Mouse (Mus musculus): ENCODE data around the gene Ddx23. TPM values are rescaled to one million over a fixed set of nuclear protein-coding genes. Genes with fewer than 3 reads are reported as not detected.

The Ddx23 gene
- total RNA-seq, 2 experiments from 2014 or later, result 51.5 to 65.1 TPM

DNA sequence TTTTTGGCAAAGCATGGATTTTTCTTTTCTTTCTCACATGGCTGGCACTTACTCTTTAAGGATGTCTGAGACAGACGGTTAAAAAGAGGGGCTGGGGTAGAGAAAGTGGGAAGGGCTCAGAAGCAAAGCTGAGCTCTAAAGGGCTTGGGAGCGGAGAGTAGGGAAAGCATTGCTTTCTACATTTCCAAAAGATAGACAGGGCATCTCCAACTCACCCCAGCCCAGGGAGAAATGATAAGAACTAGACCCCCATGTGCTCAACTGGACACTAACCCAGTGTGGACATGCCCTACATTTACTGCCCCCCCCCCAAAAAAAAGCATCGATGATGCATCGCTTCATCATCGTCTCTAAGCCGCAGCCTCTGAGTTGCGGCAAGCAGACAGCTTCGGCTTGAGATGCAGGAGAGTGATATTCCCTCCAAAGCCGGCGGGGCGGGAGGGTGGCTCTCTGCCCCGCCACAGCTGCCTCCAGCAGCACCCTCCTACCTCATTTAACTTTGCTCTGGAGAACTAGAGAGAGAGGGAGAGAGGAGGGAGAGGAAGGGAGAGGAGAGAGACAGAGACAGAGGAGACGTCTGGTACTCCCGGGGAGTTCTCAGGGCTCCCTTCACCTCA, 13.0 kb upstream of the Ddx23 start:
- intact Hi-C loops (cut with DNase I), result no loop called here
- no peak for DNase-seq

DNA sequence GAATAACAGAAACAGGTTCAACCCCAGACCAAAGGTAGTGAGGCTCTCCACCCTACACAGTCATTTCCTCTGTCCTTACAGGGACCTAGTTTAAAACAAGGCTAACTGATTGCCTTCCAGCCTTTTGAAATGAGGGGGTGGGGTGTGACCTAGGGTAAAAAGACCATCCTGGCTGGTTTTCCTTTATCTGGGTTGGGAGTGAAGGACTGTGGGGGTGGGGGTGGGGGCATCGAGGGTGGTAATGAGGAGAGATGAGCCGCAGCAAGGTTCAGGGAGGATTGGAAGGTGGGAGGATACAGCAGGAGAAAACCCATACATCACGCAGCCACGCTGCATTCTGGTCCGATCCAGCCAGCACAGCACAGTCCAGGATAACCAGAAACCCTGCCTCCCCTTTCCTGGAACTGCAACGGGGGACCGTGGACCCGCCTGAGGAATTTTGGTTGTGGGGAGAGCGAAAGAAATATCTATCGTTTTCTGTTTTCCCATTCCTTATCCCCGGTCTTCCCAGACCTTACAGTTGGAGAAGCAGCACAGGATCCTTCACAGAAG, 12.4 kb upstream of the Ddx23 start:
- intact Hi-C loops (cut with DNase I), result no loop called here
- no peak for DNase-seq

DNA sequence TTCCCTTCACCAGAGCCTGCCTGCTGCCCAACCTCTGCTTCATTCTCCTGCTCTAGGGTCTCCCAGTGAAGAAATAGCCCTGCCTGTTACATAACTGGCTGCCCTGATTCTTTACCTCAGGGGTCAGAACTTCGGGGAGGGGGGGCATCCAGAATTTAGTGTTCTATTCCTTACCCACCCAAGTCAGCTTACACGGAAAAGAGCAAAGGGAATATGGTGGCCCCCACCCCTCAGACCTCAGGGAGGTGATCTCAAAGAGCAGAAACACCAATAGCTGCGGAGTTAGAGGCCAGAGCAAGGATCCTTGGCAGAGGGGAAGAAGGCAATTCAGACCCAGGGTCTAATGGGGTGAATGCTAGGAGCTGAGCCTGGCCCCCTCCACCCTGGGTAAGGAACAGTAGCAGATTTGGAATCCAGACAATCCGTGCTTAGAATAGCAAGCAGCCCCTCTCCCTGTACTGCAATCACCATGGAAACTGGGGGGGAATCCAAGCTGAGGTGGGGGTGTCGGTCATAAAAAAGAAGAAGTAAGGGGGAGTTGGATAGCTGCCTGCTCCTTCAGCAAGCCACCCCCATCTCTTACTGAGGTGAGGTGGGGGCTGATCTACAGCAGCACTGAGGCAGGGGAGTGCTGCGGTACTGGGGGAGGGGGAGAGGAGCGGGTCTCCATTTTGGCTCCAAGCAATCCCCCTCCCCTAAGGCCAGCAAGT, 11.7 kb upstream of the Ddx23 start:
- intact Hi-C loops (cut with DNase I), result no loop called here
- DNase-seq, result no peak

DNA sequence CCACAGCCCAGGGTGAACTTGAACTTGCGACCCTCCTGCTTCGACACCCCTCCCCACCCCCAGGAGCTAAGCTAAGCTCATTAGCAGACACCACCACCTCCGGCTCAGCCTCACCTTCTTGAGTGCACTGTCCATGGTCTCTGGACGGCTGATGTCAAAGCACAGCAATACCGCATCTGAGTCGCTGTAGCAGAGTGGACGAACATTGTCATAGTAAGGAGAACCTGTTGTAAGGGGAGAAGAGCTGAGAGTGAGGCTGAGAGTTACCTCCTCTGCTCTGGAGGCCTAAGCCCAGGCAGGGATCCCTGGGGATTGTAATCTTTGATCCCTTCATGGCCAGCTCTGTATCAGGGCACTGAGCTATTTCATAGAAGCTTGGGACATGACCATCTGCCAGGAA, 11.0 kb upstream of the Ddx23 start:
- no peak for DNase-seq
- intact Hi-C loops (cut with DNase I), result no loop called here

DNA sequence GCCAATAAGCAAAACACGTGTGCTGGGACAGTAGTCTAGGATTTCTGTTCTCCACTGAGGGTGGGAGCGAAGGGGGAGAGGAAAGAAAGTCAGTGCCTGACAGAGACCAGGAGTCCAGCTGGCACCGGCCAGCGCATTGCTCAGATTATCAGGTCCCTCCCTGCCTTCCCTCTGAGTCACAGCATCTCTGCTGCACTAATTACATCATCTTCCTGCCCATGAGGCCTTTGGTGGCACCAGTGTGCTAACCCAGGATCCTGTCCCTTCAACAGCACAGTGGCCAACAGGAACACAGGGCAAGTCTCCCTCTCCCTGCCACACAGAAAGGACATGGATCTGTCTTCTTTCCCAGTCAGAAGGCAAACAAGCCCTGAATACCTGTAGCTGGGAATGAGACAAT, 9.9 kb upstream of the Ddx23 start:
- intact Hi-C loops (cut with DNase I), result no loop called here
- peak in 1 of 2 experiments; percentile 37 for DNase-seq

DNA sequence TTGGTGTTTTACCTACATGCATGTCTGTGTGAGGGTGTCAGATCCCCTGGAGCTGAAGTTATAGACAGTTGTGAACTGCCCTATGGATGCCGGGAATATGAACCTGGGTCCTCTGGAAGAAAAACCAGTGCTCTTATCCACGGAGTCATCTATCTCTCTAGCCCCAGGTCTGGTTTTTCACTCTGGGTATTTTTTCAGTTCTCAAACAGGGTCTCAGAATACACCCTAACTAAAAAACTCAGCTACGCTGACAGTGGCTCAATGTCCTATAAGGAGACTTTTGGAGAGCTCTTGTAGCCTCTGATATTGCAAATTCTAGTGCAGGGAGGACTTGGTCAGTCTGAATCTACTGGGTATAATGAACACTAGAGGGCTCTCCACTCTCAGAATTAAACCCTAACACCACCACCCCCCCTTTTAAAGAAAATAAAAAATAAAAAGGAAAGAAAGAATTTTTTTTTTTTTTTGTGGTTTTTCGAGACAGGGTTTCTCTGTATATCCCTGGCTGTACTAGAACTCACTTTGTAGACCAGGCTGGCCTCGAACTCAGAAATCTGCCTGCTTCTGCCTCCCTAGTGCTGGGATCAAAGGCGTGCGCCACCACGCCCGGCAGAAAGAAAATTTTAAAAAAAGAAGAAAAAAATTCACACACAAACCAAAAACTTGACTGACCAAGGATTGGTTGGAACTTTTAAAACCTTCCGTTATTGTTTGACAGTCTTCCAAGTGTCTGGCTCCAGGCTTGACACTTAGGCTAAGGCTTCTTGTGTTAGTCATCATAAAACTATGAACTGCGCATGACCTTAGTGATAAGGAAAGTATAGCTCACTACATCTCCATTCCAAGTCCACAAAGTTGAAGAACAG, 1.6 kb upstream of the Ddx23 start:
- no peak for DNase-seq
- intact Hi-C loops (cut with DNase I), result loop anchor here (1.0 to 2.0 kb wide), 2 partner anchors 35 to 135 kb away; no protein-coding TSS in a partner anchor

DNA sequence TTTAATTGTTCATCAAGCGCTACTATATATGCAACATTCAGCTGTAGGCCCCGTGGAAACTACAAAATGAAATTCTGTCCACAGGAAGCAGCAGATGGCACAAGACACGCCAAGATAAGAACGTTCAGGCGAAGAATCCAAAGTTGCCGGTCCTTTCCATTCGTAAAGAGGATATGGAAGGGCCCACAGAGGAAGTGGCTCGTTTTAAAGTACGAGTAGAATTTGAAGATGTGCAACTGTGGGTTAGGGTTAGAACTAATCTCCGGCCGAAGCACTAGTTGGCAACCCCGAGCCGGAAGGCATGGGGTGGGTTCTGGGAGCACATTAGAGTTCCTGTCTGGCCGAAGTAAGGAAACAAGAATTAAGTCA, 512 bp downstream of the Ddx23 start:
- DNase-seq, result no peak
- intact Hi-C loops (cut with DNase I), result loop anchor here (1.0 to 2.0 kb wide), 2 partner anchors 27 to 169 kb away; partner anchors contain the start of gene Prkag1

DNA sequence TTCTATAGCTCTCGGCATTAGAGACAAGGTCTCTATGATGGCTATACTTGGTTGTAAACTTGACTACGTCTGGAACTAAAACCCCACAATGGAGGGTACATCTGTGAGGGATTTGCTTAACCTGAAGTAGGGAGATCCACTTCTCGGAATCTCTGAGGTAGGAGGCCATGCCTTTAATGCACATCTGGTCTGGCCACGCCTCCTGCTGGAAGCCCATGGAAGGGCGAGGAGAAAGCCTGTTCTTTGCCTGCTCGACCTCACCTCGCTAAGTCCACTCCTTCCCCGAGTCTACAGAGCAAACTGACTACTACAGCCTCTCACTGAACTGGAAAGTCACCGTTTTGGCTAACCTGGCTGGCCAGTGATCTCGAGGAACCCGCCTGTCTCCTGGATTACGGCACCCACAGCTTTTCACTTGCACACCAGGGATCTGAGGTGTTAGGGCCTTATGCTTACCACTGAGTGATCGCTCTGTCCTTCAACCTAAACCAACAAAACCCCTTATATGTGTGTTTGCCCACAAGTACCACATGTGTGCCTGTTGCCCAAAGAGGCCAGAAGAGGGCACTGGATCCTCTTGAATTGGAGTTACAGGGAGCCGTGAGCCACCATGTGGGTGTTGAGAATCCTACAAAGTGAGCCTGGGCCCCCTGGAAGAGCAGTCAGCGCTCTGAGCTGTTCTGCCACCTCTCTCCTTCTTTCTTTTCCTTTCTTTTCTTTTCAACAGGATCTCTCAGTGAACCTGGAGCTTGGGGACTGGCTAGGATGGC, 5.5 kb downstream of the Ddx23 start:
- intact Hi-C loops (cut with DNase I), result no loop called here

DNA sequence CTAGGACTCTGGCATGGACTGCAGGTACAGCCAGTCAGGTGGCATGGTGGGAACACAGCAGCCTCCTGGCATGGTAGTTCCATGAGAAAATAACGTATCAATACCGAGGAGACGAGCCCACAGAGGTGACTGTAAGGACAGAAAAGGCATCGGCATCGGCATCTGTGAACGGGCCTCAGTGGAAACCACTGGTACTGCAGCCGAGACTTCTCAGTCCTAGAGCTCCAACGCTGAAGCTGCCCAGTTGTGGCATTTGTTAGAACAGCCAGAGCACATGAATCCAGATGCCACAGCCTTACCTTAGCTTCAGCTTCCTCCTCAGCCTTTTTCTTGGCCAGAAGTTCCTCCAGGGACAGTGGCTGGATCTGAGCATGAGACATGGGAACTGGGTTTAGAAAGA, 10.5 kb downstream of the Ddx23 start:
- intact Hi-C loops (cut with DNase I), result no loop called here
- DNase-seq, result no peak

More for the DNA sequence above, 5.5 kb downstream of the Ddx23 start:
- no peak for DNase-seq

DNA sequence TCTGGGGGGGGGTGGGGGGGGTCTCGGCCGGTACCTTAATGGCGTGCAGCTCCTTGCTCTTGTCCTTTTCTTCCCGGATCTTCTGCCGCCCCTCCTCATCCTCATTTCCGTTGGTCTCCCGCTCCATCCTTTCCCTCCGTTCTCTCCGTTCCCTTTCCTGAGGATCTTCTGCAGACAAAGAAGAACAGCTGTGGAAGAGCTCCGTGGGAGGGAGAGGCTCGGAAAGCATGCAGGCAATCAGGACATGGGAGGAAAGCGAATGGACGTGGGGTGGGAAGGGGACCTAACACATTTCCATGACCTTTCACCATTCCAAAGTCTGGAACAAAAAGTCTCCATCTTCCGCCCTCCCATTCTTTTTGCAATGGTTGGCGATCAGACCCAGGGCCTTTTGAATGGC, 11.3 kb downstream of the Ddx23 start:
- intact Hi-C loops (cut with DNase I), result no loop called here
- no peak for DNase-seq

DNA sequence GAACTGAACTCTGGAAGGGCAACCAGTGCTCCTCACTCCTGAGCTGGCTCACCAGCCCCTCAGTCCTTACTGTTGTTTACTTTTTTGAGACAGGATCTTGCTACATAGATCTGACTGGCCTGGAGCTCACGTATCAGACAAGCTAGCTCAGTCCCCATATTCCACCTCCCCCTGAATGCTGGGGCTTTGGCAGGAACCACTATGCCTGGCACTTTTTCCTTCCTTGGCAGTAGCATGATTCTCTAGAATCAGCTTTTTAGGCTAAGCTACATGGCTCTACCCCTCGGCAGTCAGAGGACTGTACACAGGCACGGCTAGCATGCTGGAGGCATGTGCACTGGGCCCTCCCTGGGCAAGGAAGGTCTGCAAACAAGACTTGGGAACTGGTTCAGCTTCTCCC, 14.6 kb downstream of the Ddx23 start:
- DNase-seq, result no peak
- intact Hi-C loops (cut with DNase I), result no loop called here

DNA sequence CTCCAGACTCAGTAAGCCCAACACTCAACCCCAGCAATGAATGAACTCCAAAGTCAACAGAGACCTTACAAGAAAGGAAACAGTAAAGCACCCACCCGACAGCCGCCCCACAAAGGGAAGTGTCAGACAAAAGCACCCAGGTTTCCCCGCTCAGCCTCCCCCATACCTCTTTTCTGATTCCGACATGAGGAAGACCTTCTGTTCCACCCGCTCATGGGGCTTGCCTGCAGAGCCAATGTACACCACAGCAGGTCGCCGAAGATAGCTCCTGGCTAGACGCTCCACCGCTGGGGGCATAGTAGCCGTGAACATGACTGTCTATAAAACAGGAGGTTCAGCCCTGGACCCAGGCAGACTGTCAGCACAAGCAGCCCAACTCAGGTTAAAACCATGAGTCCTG, 15.4 kb downstream of the Ddx23 start:
- DNase-seq, result no peak

DNA sequence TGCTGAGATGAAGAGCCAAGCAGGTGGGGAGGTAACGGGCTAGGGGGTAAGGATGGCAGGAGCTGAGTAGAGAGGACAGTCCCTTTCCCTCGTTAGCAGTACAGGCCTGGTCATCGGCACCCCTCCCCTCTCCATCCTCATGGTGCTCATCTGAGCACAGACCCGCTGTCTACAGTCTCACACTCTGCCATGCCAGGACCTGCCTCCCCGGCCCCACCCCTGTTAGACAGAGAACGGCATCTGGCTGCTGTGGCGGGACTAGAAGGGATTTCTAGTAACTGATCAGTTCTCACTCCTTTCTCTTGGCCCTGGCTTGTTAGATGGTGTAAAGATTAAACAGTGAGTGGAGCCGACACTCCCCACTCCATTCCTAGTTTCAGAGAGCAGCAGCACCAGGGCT, 16.0 kb downstream of the Ddx23 start:
- intact Hi-C loops (cut with DNase I), result no loop called here

More for the DNA sequence above, 15.4 kb downstream of the Ddx23 start:
- intact Hi-C loops (cut with DNase I), result no loop called here

DNA sequence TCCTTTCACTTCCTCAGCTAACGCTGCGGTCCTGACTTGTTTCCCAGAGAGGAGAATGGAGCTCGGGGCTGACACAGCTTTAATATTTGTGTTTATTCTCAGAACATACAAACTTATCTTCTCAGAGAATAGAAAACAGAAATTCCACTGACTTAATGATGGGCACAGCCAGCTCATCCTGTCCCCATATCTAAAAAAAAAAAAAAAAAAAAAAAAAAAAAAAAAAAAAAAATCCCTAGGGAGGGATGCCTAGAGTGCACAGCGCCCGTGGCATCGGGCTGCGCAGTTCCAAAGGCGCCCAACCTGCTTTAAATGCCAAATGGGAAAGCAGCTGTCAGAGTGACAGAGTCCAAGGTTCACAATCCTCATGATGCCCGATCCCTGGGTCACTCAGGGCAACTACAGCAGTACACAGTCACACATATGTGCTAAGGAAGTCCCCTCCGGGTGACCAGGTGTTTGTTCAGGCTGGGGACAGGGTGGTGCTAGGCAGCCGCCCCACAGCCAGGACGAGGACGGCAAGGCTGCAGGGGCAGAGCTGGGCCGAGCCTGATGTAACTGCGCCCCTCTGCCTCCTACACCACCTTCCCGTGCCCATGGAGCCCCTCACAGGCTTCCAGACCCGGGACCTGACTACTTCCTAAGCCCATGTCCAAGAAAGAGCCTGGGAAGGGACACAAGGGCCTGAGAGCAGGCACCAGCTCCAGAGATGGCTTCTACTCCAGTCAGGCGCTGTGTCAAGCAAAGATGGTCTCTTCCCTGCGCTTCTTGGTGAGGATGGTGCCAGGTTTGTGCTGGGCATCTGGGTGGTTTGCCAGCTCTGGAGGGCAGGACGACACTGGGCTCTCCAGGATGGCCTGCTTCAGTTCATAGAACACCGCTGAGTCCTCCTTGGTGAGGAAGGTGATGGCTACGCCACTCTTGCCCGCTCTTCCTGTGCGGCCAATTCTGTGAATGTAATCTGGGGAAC, 17.4 kb downstream of the Ddx23 start:
- intact Hi-C loops (cut with DNase I), result no loop called here
- no peak for DNase-seq

More for the DNA sequence above, 16.0 kb downstream of the Ddx23 start:
- no peak for DNase-seq

DNA sequence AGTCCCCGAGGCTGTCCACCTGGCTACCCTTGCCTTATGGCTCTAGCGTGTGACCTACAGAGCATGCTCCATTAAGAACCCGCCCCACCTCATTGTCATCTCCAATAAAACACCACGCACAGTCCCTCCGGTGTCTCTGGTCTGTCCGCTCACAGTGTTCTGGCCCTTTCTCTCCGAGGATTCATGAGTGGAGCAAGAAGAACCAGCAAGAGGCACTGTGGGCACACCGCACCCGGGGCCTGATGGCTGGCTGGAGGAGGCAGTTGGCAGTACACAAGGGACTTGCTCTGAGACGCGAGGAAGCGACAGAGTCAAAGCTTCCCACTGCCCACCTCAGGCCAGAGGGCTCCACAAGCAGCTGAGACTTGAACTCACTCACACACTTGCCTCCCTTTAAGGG, 18.3 kb downstream of the Ddx23 start:
- intact Hi-C loops (cut with DNase I), result no loop called here
- no peak for DNase-seq

DNA sequence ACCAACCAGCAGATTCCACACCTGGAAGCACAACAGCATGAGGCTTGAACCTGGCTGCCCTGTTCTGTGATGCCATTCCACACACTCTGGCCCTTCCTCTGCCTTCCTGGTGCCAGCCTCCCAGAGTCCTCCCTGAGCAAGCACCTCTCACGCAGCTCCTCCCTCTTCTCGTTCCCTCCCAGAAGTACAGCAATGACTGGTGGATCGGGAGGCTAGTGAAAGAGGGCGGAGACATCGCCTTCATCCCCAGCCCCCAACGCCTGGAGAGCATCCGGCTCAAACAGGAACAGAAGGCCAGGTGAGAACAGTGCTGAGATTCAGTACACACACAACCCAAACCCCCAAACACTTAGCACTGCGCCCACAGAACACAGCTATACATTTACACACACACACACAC, 22.5 kb downstream of the Ddx23 start:
- intact Hi-C loops (cut with DNase I), result no loop called here
- no peak for DNase-seq

DNA sequence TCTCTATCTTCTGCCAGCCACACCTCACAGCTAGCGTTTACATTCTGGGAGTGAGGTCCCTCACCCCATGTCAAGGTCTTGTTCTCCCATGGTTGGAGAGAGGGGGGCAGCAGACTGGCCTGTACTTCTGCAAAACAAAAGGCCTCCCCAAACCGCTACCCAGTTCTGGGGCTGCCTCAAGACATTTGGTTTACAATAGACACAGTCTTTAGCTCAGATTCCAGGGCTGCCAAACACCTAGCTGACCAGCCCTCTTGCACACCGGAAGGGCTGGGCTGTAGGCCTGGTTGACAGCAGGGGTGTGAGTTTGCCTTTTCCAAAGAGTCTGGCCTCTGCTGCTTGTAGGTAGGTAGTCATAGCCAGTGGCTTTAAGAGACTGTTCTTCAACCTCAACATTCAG, 25.5 kb downstream of the Ddx23 start:
- DNase-seq, result no peak
- intact Hi-C loops (cut with DNase I), result no loop called here

DNA sequence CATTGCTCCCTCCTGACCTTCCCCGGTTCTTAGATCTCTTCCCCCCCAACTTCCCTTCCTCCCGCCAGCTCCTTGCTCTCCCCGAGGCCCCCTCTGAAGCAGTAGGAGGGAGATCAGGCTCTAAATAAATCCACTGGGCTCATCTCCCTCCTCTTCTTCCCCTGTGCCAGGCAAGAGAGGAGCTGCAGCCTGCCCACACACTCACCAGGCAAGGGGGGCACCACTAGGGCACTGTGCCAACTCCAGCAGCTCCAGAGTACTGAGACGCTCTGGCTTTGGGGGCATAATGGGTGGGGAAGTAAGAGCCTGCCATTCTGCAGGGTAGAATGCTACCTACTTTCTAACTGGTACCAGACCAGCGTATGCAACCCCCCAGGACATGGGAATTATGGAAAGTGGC, 26.2 kb downstream of the Ddx23 start:
- intact Hi-C loops (cut with DNase I), result no loop called here
- DNase-seq, result no peak

DNA sequence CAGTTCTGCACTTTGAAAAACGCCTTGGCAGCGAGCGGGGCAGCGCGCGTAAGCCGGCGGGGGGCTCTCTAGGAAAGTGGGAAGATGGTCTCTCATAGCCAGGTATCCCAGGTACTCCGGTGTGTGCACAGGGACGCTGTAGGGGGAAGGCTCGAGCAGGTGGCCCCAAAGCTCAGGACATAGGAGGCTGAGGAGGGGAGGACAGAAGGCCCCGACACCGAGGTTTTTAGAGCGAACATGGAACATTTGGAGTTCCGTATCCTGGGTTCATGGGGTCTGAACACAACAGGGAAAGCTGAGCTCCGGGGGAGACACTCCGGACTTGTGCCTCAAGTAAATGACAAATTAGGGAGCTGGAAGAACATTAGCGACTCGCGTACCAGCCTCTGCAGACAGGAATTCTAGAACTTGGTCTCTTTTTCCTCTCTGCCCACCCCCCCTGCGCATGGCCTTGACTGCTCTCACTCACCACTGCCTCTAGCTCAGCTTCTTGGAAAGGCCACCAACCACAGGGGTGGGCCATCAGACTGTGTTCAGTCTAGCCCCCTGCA, 27.3 kb downstream of the Ddx23 start:
- intact Hi-C loops (cut with DNase I), result loop anchor here (2.0 kb wide), 1 partner anchor 27 kb away; the partner anchor contains the start of gene Ddx23

More for the DNA sequence above, 27.3 kb downstream of the Ddx23 start:
- no peak for DNase-seq

All from heart, postnatal 36 days (tissue).